In the genomic region with DNA sequence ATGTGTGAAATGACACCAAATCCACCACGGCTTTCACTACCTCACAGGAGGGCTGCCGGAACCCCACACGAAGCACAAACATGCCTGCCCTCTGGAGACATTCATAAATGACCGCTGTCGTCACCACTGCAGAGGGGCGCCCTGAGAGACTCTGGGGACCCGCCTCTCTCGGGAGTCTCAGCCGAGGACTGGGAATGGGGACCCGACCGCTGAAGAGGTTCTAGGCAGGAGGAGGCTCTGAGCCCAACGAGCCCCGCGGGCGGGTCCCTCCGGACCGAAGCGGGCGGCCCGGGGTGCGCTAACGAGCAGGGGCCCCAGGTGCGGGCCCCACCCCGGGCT, we compare ENCODE assay signal across 8 mouse cellular contexts. TPM values are rescaled to one million over a fixed set of nuclear protein-coding genes. Genes with fewer than 3 reads are reported as not detected.
DNase-seq lines count a peak whose midpoint lies in the region; ATAC-seq and TF ChIP-seq lines count a peak whose summit lies in the region.

No protein-coding gene starts in this region.

- H3K27me3 ChIP-seq in kidney, adult 2 months (replicated peaks; ENCODE audit: control insufficient read depth, insufficient read depth, low read length), result no peaks in the 10 kb centered on the region
- peaks cover 13% of the 10 kb centered on the region for H3K27me3 ChIP-seq in forebrain, embryonic 11.5 days (ENCODE audit: control insufficient read depth, insufficient read depth, low read length)
- peaks cover 20% of the 10 kb centered on the region for H3K27me3 ChIP-seq in limb, embryonic 15.5 days
- peaks cover 4% of the 10 kb centered on the region for H3K27me3 ChIP-seq in spleen, adult 2 months (ENCODE audit: control insufficient read depth, insufficient read depth, low read length)

- under 1% methylated on average over 24 of the region's 24 CpGs for WGBS in kidney, adult 2 months
- 1% methylated on average over 12 of the region's 24 CpGs for WGBS in forebrain, embryonic 11.5 days
- WGBS in limb, embryonic 15.5 days, result under 1% methylated on average over 23 of the region's 24 CpGs
- 1% methylated on average over 24 of the region's 24 CpGs for WGBS in spleen, adult 2 months

- peak overlapping the region; percentile 65 for H3K4me3 ChIP-seq in kidney, adult 2 months (ENCODE audit: insufficient read depth, low read depth, low read length)
- peak overlapping the region; percentile 54 to 68 for H3K4me3 ChIP-seq in ES-E14 (ENCODE audit: insufficient read depth in 1 of 2, low read depth in 1 of 2, low read length in 2 of 2, poor library complexity in 1 of 2, severe bottlenecking in 1 of 2)
- peak overlapping the region; percentile 49 for H3K4me3 ChIP-seq in forebrain, embryonic 11.5 days (ENCODE audit: low read depth, low read length)
- H3K4me3 ChIP-seq in limb, embryonic 15.5 days, result peak overlapping the region; percentile 57
- peak overlapping the region; percentile 70; the same call in 1 of the 2 replicates for H3K4me3 ChIP-seq in spleen, adult 2 months (ENCODE audit: extremely low read depth, insufficient read depth, insufficient read length)

- TF ChIP-seq CTCF in kidney, adult 2 months (conservative IDR thresholded peaks at IDR 0.05; ENCODE audit: insufficient read depth, insufficient read length, low read depth, low read length), result no peak
- no peak for TF ChIP-seq CTCF in spleen, adult 2 months (IDR thresholded peaks at IDR 0.05; ENCODE audit: extremely low read depth, insufficient read depth, insufficient read length, insufficient replicate concordance)

- TF ChIP-seq POLR2A in kidney, adult 2 months (IDR thresholded peaks at IDR 0.05; ENCODE audit: low read depth, low read length), result no peak
- no peak for TF ChIP-seq POLR2A in spleen, adult 2 months (IDR thresholded peaks at IDR 0.05; ENCODE audit: low read depth, low read length)

- DNase-seq in kidney, adult 2 months, result no peak
- DNase-seq in kidney, postnatal 4 days, result no peak
- DNase-seq in ES-E14 (ENCODE audit: low read depth, low spot score), result no peak
- DNase-seq in forebrain, embryonic 11.5 days (ENCODE audit: low spot score), result no peak
- no peak for DNase-seq in spleen, adult 2 months (ENCODE audit: low read depth in 1 of 2, low spot score in 2 of 2)
- DNase-seq in urinary bladder, postnatal 36 days (ENCODE audit: low spot score in 2 of 2), result no peak
- DNase-seq in layer of hippocampus, postnatal 36 days, result no peak

- H3K9me3 ChIP-seq in ES-E14 (ENCODE audit: control insufficient read depth, insufficient read depth, low read depth, low read length), result no peaks in the 10 kb centered on the region
- H3K9me3 ChIP-seq in forebrain, embryonic 11.5 days (ENCODE audit: control insufficient read depth, low read length), result no peaks in the 10 kb centered on the region
- H3K9me3 ChIP-seq in limb, embryonic 15.5 days, result no peaks in the 10 kb centered on the region

- no peaks in the 10 kb centered on the region for H3K4me1 ChIP-seq in kidney, adult 2 months (ENCODE audit: control insufficient read depth, insufficient read depth, low read length)
- H3K4me1 ChIP-seq in ES-E14 (ENCODE audit: control insufficient read depth in 2 of 2, insufficient read depth in 2 of 2, low read length in 2 of 2, poor library complexity in 1 of 2), result peaks cover 5 to 23% of the 10 kb centered on the region in 2 experiments; a peak in 2 of 4 replicates
- peaks cover 39% of the 10 kb centered on the region for H3K4me1 ChIP-seq in forebrain, embryonic 11.5 days (replicated peaks; ENCODE audit: control insufficient read depth, insufficient read depth, low read length)
- peaks cover 46% of the 10 kb centered on the region for H3K4me1 ChIP-seq in limb, embryonic 15.5 days
- H3K4me1 ChIP-seq in spleen, adult 2 months (ENCODE audit: control insufficient read depth, insufficient read depth, insufficient read length), result peaks cover 23% of the 10 kb centered on the region

- ATAC-seq in forebrain, embryonic 11.5 days (replicated peaks; ENCODE audit: low FRiP score), result peak; percentile 53
- no peak for ATAC-seq in limb, embryonic 15.5 days (ENCODE audit: insufficient number of reproducible peaks, low FRiP score, low TSS enrichment, low read depth)

- H3K36me3 ChIP-seq in kidney, adult 2 months (ENCODE audit: control insufficient read depth, insufficient read depth, low read length), result no peaks in the 10 kb centered on the region
- H3K36me3 ChIP-seq in ES-E14 (ENCODE audit: control insufficient read depth, insufficient read depth, low read length, poor library complexity, severe bottlenecking), result no peaks in the 10 kb centered on the region
- H3K36me3 ChIP-seq in forebrain, embryonic 11.5 days (ENCODE audit: control insufficient read depth, insufficient read depth, low read length), result no peaks in the 10 kb centered on the region
- H3K36me3 ChIP-seq in limb, embryonic 15.5 days, result no peaks in the 10 kb centered on the region
- no peaks in the 10 kb centered on the region for H3K36me3 ChIP-seq in spleen, adult 2 months (ENCODE audit: control insufficient read depth, insufficient read depth, low read length)

- H3K9ac ChIP-seq in ES-E14 (ENCODE audit: insufficient read depth, low read depth, low read length, poor library complexity, severe bottlenecking), result peak overlapping the region; percentile 18; the same call in 1 of the 2 replicates
- H3K9ac ChIP-seq in forebrain, embryonic 11.5 days (ENCODE audit: low read length), result peak overlapping the region; percentile 64
- H3K9ac ChIP-seq in limb, embryonic 15.5 days, result peak overlapping the region; percentile 50

- in situ Hi-C loops in ES-E14 (cut with MboI; ENCODE audit: low sequenced_read_pairs in 2 of 2, unreplicated experiment in 2 of 2), result loop anchor here in 1 of 2 experiments (25.0 kb wide), 1 partner anchor 95 kb away; no protein-coding TSS in a partner anchor

- no peak overlapping the region for H3K27ac ChIP-seq in kidney, adult 2 months (ENCODE audit: insufficient read depth, low read depth, low read length)
- no peak overlapping the region for H3K27ac ChIP-seq in ES-E14 (ENCODE audit: insufficient read depth, low read depth, low read length, poor library complexity, severe bottlenecking)
- peak overlapping the region; percentile 80 for H3K27ac ChIP-seq in forebrain, embryonic 11.5 days (ENCODE audit: low read depth, low read length)
- no peak overlapping the region for H3K27ac ChIP-seq in limb, embryonic 15.5 days
- no peak overlapping the region for H3K27ac ChIP-seq in spleen, adult 2 months (ENCODE audit: insufficient read depth, low read length)

- H3K4me2 ChIP-seq in forebrain, embryonic 11.5 days (ENCODE audit: low read depth, low read length, severe bottlenecking), result peak overlapping the region; percentile 98
- peak overlapping the region; percentile 96 for H3K4me2 ChIP-seq in limb, embryonic 15.5 days

TF ChIP-seq in ES-E14, 5 proteins besides CTCF, POLR2A, EP300 and RAD21:
- TF ChIP-seq ZC3H11A (IDR thresholded peaks at IDR 0.05; ENCODE audit: borderline replicate concordance, low read depth, low read length) (no peak), ZNF384 (IDR thresholded peaks at IDR 0.05; ENCODE audit: low read depth, low read length) (no peak), CHD2 (IDR thresholded peaks at IDR 0.05; ENCODE audit: low read depth, low read length) (no peak), MAFK (IDR thresholded peaks at IDR 0.05; ENCODE audit: insufficient read depth, low read depth, low read length) (no peak), HCFC1 (IDR thresholded peaks at IDR 0.05; ENCODE audit: borderline replicate concordance, insufficient read depth, low read length) (no peak)

RNA-seq across cellular contexts. Expression of a gene that starts 0.4 kb away (rescaled TPM):
- not detected in 2 replicates for polyA plus RNA-seq in kidney, adult 2 months (2012; rRNA removed)
- not detected in 2 replicates for total RNA-seq in ES-E14 (2012; rRNA removed)
- polyA plus RNA-seq in forebrain, embryonic 11.5 days (2014; fragmentation: Nextera tagmentation; extraction: Ambion mirVana), result not detected in 2 replicates
- not detected in 2 replicates for polyA plus RNA-seq in limb, embryonic 15.5 days (2015; fragmentation: Nextera tagmentation; extraction: Ambion mirVana)
- polyA plus RNA-seq in spleen, adult 2 months (2012; rRNA removed), result not detected in 2 replicates
- not detected for total RNA-seq in layer of hippocampus, postnatal 36 days (2021)

RNA-seq across cellular contexts. Expression of a gene that starts 37.6 kb away (rescaled TPM):
- polyA plus RNA-seq in kidney, adult 2 months (2012; rRNA removed), result 11.9 and 14.5 TPM in 2 replicates
- 3.8 and 4.3 TPM in 2 replicates for total RNA-seq in ES-E14 (2012; rRNA removed)
- 25.6 and 26.2 TPM in 2 replicates for polyA plus RNA-seq in forebrain, embryonic 11.5 days (2014; fragmentation: Nextera tagmentation; extraction: Ambion mirVana)
- polyA plus RNA-seq in limb, embryonic 15.5 days (2015; fragmentation: Nextera tagmentation; extraction: Ambion mirVana), result 7.6 and 8.5 TPM in 2 replicates
- polyA plus RNA-seq in spleen, adult 2 months (2012; rRNA removed), result 2.5 TPM in 2 replicates
- 10 to 100 TPM; 47.0 to 47.3 TPM for total RNA-seq in layer of hippocampus, postnatal 36 days (2021)
